In genomic region chr13:12159288-12160120, GRCm38 (mm10) we compare ENCODE assay signal across 9 mouse cellular contexts. TPM values are rescaled to one million over a fixed set of nuclear protein-coding genes. Genes with fewer than 3 reads are reported as not detected.
DNase-seq lines count a peak whose midpoint lies in the region; ATAC-seq and TF ChIP-seq lines count a peak whose summit lies in the region.
"Had no signal": no experiment of that assay in that cellular context is flagged by ENCODE, and none has a peak within 500 bp of the region (broad histone marks: within the 10 kb centered on the region; RNA-seq: fewer than 3 reads in every experiment).

No protein-coding gene starts in this region.

- H3K4me1 ChIP-seq in heart, embryonic 11.5 days (ENCODE audit: control insufficient read depth, insufficient read depth, low read length): peaks cover 18% of the 10 kb centered on the region
- no peaks in the 10 kb centered on the region for H3K4me1 ChIP-seq in lung, postnatal 0 days (ENCODE audit: insufficient read depth, low read depth, low read length)
- peaks cover 11% of the 10 kb centered on the region for H3K4me1 ChIP-seq in hindbrain, embryonic 13.5 days (replicated peaks)

- H3K27ac ChIP-seq in heart, embryonic 11.5 days (ENCODE audit: low read depth, low read length): peak overlapping the region; percentile 51; the same call in 1 of the 2 replicates
- no peak overlapping the region for H3K27ac ChIP-seq in lung, postnatal 0 days (ENCODE audit: low read length)
- no peak overlapping the region; the same call in 1 of the 2 replicates for H3K27ac ChIP-seq in hindbrain, embryonic 13.5 days

- no peak for DNase-seq in heart, postnatal 25 days (ENCODE audit: low spot score)
- DNase-seq in lung, postnatal 0 days (ENCODE audit: low spot score): no peak
- no peak for DNase-seq in lung, postnatal 14 days
- DNase-seq in retina, embryonic 14.5 days (ENCODE audit: low spot score): peak; percentile 57
- DNase-seq in adipocyte (ENCODE audit: low spot score): no peak
- no peak for DNase-seq in spleen, postnatal 14 days (ENCODE audit: low spot score in 2 of 2)
- DNase-seq: thymus, postnatal 25 days had no signal

- no peak overlapping the region for H3K4me3 ChIP-seq in heart, embryonic 11.5 days (ENCODE audit: low read depth, low read length)
- no peak overlapping the region for H3K4me3 ChIP-seq in lung, postnatal 0 days (ENCODE audit: low read depth, low read length)
- no peak overlapping the region for H3K4me3 ChIP-seq in hindbrain, embryonic 13.5 days

- no peak for TF ChIP-seq CTCF in lung, postnatal 0 days (IDR thresholded peaks at IDR 0.05)

- intact Hi-C loops in heart, postnatal 25 days (cut with DNase I): no loop called here

- 26% methylated on average over 9 of the region's 9 CpGs for WGBS in heart, embryonic 11.5 days (ENCODE audit: insufficient replicate concordance)
- WGBS in lung, postnatal 0 days: 37% methylated on average over 9 of the region's 9 CpGs
- 55% methylated on average over 9 of the region's 9 CpGs for WGBS in hindbrain, embryonic 13.5 days

- ATAC-seq in heart, embryonic 11.5 days (replicated peaks; ENCODE audit: insufficient number of reproducible peaks, low FRiP score, low TSS enrichment): peak; percentile 39; the same call in 1 of the 2 replicates
- 0 out of 2 replicates have a peak, but pooled peaks have one; percentile 5 for ATAC-seq in lung, postnatal 0 days
- ATAC-seq in hindbrain, embryonic 13.5 days (ENCODE audit: low FRiP score): peak; percentile 57; the same call in 1 of the 2 replicates

- no peak overlapping the region for H3K4me2 ChIP-seq in heart, embryonic 11.5 days
- no peak overlapping the region for H3K4me2 ChIP-seq in lung, postnatal 0 days (replicated peaks; ENCODE audit: low read depth, low read length)
- no peak overlapping the region for H3K4me2 ChIP-seq in hindbrain, embryonic 13.5 days

- no peak overlapping the region for H3K9ac ChIP-seq in heart, embryonic 11.5 days (ENCODE audit: low read depth, low read length)
- H3K9ac ChIP-seq in lung, postnatal 0 days (replicated peaks; ENCODE audit: low read depth): no peak overlapping the region
- no peak overlapping the region; the same call in 1 of the 2 replicates for H3K9ac ChIP-seq in hindbrain, embryonic 13.5 days

- H3K27me3 ChIP-seq in heart, embryonic 11.5 days (ENCODE audit: control insufficient read depth, insufficient read depth, low read length): no peaks in the 10 kb centered on the region
- H3K27me3 ChIP-seq in lung, postnatal 0 days (replicated peaks; ENCODE audit: insufficient read depth, low read length): no peaks in the 10 kb centered on the region
- H3K27me3 ChIP-seq in hindbrain, embryonic 13.5 days: no peaks in the 10 kb centered on the region

- H3K36me3 ChIP-seq in heart, embryonic 11.5 days (ENCODE audit: control insufficient read depth, insufficient read depth, low read length): no peaks in the 10 kb centered on the region
- H3K36me3 ChIP-seq in lung, postnatal 0 days (ENCODE audit: insufficient read depth, low read length): no peaks in the 10 kb centered on the region
- no peaks in the 10 kb centered on the region for H3K36me3 ChIP-seq in hindbrain, embryonic 13.5 days

- H3K9me3 ChIP-seq in heart, embryonic 11.5 days (replicated peaks; ENCODE audit: control insufficient read depth, low read length): no peaks in the 10 kb centered on the region
- no peaks in the 10 kb centered on the region for H3K9me3 ChIP-seq in lung, postnatal 0 days (ENCODE audit: low read length)
- H3K9me3 ChIP-seq in hindbrain, embryonic 13.5 days: no peaks in the 10 kb centered on the region

- TF ChIP-seq EP300 in lung, postnatal 0 days (IDR thresholded peaks at IDR 0.05): no peak

RNA-seq across cellular contexts. Expression of gene Ryr2, which starts 52.8 kb away (rescaled TPM):
- polyA plus RNA-seq in heart, embryonic 11.5 days (2014; fragmentation: Nextera tagmentation; extraction: Ambion mirVana): 35.6 and 46.7 TPM in 2 replicates
- total RNA-seq in heart, postnatal 25 days (2021): 1,000 to 10,000 TPM in 1 of 2 experiments, 100 to 1,000 TPM in 1; 936 to 1,019 TPM
- polyA plus RNA-seq in lung, postnatal 0 days (2015; fragmentation: Nextera tagmentation; extraction: Ambion mirVana): 0.78 and 1.0 TPM in 2 replicates
- polyA plus RNA-seq in hindbrain, embryonic 13.5 days (2015; fragmentation: Nextera tagmentation; extraction: Ambion mirVana): 2.2 and 2.5 TPM in 2 replicates

Comparison
In these comparisons a context has a peak if more than half of its experiments do, and no peak if none do; other contexts are left out.
1. ATAC-seq: peak in every context shown above with its lines; median percentile 57 in hindbrain, embryonic 13.5 days; 39 in heart, embryonic 11.5 days; 5 in lung, postnatal 0 days.
2. RNA of gene Ryr2, which starts 52.8 kb away (polyA plus RNA-seq): 35.6 to 46.7 TPM in heart, embryonic 11.5 days; 2.2 to 2.5 TPM in hindbrain, embryonic 13.5 days and 0.78 to 1.0 TPM in lung, postnatal 0 days; every median in the first group is over 10 times any median in the second.